Mouse (Mus musculus) adrenal gland, adult 8-10 months (tissue): ENCODE results near the gene Rhd. TPM values are rescaled to one million over a fixed set of nuclear protein-coding genes. Genes with fewer than 3 reads are reported as not detected.
"Not testable (repeated sequence)": the region's sequence is repeated elsewhere in the genome, so short reads cannot be mapped to it uniquely, and the experiment has no call there.

Source experiments
- DNase-seq: peaks from one replicate; pipeline ENCODE4 v3.0.0; 2022
- total RNA-seq, 4 experiments: library from RNA; stranded (reverse); gene quantifications; 2 replicates each; pipeline ENCODE4 v1.2.4; 2022

Gene Rhd
- total RNA-seq, 4 experiments from 2014 or later, result 0.84 to 1.1 TPM; not detected in 2

DNA sequence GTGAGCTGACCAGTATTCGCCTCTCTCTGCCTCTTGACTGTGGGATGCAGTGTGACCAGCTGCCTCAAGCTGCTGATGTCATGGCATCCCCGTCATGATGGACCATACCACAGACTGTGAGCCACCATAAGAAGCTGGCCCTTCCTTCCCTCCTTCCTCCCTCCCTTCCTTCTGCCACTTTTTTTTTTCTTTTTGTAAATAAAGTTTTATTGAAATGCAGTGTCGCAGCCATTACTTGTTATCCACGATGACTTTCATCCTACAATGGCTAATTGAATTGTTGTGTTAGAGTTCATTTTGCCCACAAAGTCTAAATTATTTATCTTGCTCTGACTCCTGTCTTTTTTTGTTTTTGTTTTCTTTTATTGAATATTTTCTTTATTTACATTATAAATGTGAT is 5.8 kb upstream of the Rhd start:
- DNase-seq, result no peak

DNA sequence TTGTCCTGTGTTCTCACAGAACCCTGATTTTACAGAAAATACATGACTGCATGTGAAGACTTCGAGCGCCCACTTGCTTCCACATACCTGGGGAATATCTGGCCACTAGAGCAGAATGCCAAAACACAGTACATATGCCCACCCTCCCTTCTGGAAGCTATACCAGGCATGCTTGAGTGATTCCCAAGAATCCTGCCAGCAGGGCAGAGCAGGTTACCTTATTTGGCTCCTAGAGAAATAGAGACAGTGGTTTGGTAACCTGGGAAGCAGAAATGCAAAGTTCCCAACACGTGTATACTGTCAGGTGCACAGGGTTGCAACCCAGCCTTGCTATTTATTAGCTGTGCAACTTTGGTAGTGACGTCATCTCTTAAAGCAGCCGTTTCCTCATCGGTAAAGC is 2.5 kb upstream of the Rhd start:
- DNase-seq, result no peak

DNA sequence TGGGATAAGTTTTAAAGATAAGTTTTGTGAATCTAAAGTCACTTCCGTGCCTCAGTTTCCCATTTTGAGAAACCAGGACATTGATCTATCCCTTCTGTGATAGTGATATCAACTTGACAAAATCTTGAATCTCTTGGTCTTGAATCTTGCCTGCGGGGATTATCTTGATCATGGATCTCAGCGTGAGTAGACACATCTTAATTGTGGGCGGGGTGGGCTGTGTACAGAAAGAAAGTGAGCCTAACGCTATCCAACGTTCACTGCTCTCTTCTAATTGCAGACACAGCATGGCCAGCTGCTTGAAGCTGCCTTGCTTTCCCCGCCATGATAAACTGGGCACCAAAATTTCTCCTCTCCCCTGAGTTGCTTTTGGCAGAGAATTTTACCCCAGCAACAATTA is 1.3 kb upstream of the Rhd start:
- no peak for DNase-seq

DNA sequence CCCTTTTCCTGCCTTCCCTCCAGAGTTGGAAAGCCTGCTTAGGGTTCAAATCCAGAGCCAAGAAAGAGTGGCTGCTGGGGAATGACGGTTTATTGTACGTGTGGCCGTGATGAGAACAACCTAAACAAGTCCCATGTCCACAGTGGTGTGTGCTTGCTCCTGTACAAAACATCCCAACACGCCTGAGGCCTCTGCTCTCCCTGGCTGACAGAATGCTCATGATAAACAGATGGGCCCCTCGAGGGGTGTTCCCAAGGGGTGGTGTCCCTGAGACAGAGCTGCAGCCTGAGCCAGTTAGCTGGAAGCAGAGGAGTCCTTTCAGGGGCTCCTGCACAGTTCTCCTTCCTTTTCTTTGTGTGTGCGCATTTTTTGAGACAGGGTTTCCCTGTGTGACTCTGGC is 1.0 kb downstream of the Rhd start:
- no peak for DNase-seq

DNA sequence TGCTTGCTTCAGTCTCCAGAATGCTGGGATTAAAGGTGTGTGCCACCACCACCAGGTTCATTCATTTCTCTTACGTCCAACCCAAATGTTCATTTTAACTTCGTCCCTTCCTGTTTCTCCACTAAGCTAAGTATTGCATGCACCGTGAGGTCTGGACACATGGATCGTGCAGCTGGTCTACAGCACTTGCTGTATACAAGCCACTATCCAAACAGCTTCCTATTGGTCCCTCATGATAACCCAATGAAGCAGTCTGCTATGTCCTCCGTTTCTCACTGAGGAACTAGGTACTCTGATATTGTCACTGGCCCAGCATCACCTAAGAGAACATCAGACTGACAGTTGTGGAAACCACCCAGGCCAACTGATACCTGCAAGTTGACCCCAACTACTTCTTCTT is 1.5 kb downstream of the Rhd start:
- DNase-seq, result no peak

DNA sequence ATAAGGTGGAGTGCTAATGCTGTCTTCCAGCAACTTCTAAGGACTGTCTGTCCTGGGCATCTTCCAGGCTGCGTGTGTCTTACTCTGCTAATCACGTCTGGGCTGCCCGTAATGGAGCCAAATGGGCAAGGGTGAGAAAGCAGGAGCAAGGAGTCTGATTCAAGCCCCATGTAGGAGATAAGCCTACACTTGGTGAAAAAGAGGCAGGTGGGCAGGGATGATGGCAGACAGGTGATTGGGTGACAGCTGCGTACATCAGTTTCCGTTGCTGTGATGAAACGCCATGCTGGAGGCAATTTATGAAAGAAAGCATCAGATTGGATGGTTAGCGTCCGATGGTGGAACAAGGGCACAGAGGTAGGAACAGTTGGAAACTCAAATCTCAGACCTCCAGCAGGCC is 2.9 kb downstream of the Rhd start:
- no peak for DNase-seq

DNA sequence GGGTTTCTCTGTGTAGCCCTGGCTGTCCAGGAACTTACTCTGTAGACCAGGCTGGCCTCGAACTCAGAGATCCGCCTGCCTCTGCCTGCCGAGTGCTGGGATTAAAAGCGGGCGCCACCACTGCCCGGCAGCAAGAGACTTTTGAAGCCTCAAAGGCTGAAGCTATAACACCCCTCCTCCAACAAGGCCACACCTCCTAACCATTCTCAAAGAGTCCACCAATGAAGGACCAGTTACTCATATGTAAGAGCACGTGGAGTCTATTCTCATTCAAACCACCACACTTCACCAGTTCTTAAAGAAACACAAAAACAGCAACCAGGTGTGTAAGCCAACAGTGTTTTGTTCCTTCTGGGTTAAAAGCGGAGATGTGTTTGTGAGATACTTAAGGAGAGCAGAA is 3.3 kb downstream of the Rhd start:
- no peak for DNase-seq

DNA sequence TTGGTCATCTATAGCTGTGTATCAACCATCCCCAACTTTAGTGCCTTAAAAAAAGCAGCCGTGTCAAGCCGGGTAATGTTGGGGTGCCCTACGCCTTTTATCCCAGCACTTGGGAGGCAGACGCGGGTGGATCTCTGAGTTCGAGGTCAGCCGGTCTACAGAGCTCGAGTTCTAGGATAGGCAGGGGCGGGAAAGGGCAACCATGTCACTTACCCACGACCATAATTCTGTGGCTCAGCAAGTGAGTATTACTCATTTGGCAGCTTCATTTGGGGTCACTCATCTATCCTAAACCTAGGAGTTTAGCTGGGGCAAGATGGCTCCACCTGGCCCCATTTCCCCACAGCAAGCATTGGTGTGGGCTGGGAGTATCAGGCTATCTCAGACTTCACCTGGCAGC is 3.7 kb downstream of the Rhd start:
- DNase-seq, result no peak

DNA sequence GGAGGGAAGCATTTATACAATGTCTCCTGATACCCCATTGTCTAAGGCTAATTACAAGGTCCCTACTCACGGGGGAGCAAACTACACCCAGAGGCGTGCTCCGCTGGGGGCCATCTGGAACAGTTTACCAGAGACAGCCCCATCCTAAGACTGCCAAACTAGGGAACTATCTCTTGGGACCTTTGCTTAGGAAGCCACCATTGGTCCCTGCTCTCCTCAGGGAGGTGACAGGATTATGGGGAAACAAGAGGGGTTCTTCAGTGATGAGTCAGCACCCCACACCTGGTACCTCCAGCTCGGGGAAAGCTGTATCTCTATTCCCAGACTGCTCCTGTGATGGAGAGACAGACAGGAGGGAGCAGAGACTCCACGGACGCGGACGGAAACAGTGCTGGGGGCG is 4.2 kb downstream of the Rhd start:
- DNase-seq, result no peak

DNA sequence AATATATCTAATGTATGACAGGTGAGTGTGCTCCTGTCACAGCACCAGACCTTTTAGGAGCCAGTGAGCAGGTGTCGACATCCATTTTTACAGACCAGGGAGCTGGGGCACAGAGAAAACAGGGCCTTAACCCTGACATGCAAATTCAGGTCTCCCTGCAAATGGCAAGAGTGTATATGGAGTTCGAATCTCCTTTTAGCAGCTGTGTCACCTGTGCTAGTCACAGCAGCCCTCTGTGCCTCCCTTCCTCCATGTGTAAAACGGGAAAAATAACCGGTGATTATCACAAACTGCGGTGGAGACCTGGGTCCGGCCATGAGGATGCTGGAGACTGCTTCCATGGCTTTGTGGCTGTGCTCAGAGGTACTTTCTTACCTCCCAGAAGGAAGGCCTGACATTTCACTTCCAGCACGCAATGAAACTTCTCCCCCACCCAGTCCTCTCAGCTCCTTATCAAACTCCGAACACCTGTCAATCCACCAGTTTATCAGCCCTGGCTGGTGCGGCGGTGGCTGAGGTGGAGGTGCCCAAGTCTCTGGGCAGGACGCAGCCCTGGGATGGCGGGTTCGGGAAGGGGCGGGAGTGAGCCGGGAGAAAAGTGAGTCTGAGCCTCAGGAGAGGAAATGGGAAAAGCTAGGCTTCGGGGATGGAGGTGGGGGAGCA is 4.9 kb downstream of the Rhd start:
- no peak for DNase-seq

DNA sequence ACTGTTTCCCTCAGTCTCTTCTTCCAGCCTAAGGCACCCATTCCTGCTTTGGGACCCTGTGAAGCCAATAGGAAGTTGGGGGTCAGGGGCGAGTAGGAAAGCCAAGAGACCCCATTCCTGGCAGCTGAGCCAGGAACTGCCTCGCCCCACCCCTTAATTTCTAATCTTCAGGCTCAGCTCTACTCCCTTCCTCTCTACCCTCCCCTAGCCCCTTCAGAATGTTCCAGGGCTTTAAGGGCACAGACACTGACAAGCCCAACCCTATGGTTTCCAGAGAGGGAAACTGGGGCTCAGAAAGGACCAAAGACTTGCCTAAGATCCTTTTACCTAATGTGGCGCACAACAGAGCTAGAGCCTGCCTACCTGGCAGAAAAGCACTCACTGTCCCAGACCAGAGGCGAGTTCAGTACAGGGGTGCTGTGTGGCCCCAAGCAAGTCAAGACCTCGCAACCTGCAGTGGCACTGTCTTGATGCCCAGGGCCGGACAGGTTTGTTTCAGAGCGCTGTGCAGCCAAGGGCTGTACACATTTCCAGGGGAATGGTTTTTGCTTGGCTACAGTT is 5.6 kb downstream of the Rhd start:
- no peak for DNase-seq

DNA sequence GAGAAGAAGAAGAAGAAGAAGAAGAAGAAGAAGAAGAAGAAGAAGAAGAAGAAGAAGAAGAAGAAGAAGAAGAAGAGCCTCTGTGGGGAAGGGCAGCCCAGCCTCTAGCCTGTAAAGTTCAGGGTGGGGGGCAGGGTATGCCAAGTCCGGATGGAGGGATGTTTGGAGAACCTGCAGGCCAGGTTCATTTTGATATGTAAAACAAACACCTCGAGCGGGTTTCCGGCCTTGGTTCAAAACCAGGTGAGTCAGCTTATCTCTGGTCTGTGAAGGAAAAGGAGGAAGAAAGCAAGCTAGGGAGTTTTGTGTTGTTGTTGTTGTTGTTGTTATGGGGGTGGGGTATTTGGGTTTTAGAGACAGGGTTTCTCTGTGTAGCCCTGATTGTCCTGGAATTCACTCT is 7.1 kb downstream of the Rhd start:
- no peak for DNase-seq

DNA sequence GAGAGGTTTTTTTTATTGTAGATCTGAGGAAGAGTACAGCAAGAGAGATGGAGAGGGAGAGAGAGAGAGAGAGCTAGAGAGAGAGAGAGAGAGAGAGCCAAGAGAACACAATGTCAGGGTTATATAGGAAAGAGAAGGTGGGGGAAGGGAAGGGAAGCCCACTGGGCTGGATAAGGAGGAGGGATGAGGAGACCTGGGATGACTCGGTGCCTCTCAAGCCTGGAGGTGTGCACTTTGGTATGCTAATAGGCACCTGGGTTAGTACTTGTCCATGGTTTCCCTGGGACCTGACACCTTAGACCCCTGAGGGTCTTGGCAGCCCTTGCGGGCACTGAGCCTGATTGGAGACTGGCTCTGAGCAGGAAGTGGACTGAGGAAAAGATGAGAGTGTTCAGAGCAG is 7.6 kb downstream of the Rhd start:
- no peak for DNase-seq

DNA sequence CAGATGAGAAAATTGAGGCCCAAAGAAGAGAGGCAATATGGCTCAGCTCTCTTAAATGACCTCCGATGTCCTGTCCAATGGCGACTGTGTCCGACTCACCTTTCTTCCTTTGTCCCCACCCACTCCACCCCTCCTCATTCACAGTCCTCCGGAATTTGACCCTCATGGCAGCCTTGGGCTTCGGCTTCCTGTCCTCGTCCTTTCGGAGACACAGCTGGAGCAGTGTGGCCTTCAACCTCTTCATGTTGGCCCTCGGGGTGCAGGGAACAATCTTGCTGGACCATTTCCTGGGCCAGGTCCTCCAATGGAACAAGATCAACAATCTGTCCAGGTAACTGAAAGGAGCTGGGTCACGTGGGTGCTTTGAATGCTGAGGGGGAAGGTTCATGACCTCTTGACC is 11.8 kb downstream of the Rhd start:
- DNase-seq, result no peak

DNA sequence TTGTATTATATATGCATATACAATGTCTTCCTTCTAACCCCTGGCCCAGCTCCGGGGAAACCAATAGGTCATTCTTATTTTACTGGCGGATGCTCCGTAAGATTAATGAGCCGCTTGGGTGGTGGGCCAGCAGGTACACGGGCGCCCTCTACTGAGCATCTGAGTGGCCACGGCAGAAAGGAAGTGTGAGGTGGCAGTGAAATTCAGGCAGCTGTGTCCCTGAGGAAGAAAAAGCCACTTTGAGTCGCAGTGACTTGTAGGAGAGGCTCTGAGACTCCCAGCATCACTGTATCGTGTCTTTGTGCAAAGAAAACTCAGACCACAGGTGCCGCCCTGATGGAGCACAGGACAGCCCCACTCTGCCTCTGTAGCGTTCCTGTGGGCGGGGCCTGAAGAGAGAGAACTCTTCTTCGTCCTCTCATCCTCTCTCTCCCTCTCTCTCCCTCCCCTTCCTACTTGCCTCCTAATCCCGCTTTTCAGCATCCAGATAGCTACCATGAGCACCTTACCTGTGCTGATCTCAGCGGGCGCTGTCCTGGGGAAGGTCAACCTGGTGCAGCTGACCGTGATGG is 15.2 kb downstream of the Rhd start:
- peak; percentile 47 for DNase-seq

DNA sequence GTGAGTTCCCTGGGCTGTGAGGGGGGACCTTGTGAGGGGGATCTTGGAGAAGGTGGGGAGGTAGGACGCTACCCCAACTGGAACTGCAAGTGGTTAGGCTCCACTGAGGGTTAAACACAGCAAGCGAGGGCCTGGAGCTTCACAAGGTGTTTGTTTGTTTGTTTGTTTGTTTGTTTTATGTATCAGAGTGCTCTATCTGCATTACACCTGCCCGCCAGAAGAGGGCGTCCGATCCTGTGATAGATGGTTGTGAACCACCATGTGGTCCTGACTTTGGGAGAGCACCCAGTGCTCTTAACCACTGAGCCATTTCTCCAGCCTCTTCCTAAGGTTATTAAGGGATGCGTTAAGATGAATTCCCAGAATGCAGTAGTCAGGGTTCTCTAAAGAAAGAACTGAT is 15.7 kb downstream of the Rhd start:
- no peak for DNase-seq

DNA sequence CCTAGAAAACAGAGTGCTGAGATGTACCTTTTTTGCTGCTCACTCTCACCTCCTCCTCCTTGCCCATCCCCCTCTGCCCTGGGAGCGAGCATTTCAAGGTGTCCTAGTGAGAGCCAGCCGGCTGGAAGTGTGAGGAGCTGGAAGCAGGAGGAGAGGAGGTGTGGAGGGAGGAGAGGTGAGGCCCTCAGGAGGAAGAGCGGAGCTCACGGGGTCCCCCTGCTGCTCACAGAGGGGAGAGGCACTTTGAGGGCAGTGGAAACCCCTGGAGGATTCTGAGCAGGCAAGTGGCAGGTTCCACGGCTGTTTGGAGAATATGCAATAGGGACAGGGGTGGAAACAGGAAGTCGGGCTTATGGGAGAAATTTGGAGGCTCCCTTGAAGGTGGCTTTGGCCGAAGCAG is 18.9 kb downstream of the Rhd start:
- no peak for DNase-seq

DNA sequence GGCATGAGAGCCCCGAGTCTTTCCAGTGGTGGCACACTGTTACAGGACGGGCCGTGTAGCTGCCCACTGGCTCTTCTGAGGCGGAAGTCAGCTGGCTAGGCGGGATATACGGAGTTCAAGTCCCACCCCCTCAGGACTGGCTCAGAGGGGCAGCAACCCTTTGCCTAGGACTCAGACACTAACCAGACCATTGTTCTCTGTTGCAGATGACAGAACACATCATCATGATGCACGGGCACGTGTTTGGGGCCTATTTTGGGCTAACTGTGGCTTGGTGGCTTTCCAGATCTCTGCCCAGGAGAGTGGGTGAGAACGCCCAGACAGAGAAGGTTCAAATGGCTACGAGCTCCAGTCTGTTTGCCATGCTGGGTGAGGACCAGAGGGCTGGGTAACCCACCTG is 19.5 kb downstream of the Rhd start:
- no peak for DNase-seq

DNA sequence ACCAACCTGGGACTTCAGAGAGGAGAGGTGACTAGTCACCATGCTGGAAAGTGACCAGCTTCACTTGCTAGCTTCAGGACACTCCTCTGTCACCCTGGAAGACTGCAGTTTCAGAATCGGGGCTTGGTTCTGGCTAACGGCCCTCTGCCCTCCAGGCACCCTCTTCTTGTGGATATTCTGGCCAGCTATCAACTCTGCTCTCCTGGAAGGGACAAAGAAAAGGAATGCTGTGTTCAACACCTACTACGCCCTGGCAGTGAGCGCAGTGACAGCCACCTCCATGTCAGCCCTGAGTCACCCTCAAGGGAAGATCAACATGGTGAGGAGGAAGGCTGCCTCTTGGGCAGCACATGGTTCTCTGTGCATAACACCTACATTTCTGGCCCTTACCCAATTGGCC is 20.0 kb downstream of the Rhd start:
- no peak for DNase-seq

DNA sequence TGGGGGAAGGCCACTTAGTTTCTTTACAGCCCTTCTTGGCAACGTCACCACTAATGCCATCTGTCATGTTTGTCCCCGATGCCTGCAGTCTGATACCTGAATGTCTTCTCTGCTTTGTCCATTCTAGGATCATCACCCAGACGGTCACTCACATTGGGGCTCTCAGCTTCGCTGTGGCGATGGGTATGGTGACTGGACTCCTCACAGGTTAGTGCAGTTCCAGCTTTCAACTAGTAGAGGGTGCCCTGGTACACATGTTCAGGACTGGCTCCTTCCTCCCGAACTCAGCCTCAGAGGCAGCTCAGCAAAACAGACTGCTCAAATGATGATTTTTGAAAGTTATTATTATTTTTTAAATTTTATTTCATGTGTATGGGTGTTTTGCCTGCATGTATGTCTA is 27.8 kb downstream of the Rhd start:
- no peak for DNase-seq

DNA sequence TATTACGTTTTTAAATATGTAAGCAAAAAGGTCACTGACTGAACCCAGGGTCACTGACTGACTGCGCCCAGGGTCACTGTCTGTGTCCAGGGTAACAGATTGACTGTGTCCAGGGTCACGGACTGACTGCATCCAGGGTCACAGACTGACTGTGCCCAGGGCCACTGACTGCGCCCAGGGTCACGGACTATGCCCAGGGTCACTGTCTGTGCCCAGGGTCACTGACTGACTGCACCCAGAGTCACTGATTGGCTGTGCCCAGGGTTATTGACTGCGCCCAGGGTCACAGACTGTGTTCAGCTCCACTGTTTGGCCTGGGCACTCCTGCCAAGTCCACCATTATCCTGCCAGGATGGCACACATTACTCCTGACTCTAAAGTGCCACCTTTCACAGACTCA is 32.9 kb downstream of the Rhd start:
- peak; percentile 87 for DNase-seq

DNA sequence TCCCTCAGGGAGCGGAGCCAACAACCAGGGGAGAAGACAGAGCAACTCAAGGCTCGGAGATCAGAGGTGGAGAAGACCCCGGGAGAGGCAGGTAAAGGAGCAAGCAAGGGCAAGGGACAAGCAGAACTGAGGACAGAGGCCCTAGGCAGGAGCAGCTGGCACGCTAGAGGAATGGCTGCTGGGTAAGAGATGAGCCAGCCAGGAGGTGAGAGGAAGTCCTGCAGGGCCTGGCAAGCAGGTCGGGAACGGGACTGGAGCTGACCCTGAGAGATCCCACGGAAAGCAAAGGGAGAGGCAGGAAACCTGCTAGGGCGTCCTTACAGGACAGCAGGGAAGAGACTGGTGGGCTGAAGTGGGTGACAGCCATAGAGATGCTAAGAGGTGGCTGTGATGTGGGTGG is 36.8 kb downstream of the Rhd start:
- DNase-seq, result no peak

DNA sequence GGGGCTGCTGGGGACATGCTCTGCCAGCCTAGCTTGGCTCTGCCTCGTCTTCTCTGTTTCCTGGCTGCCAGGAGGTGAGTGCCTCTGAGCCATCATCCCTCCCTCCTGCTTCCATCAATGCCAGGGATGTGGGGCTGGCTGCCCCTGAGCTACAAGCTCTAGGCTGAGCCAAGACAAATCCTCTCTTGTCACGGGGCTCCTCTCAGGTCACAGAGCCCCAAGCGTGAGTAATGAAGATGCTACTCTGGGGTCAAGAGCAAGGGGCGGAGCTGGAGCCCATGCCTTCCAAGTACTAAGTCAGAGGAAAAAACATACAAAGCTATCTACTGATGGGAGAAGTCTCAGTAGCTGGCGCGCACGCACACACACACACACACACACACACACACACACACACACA is 38.7 kb downstream of the Rhd start:
- peak; percentile 81 for DNase-seq

DNA sequence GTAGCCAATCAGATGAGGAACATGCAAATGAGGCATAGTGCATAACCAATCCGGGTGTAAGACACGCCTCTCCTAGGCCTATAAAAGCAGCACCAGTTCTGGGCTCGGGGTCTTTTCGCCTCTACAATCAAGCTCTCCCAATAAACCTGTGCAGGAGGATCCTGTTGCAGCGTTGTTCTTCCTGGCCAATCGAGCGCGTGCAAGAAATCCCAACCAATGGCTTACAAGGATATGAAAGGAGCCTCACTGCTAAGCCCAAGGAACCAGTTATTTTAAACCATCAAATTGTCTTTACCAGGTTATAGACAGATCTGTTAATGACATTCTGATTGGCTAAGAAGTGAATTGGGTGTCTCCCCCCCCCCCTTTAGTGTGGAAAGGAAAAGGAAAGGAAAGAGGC is 47.1 kb downstream of the Rhd start:
- not testable (repeated sequence) for DNase-seq

DNA sequence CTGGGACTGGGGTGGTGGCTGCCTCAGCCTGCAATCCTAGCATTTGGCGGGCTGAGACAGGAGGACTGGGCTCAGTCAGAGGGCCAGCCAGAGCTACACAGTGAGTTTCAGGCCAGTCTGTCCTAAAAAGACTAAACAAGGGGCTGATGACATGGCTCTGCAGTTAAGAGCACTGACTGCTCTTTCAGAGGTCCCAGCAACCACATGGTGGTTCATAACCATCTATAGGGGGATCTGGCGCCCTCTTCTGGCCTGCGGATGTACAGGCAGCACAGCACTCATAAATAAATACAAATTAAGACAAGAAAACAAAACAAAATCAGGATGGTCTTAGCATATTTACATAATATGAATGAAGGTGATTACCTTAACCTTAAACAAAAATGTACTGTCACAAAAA is 49.1 kb downstream of the Rhd start:
- DNase-seq, result no peak
